Mouse (Mus musculus) frontal cortex, adult 2 months (tissue): ENCODE data around the gene Cpxm1. TPM values are rescaled to one million over a fixed set of nuclear protein-coding genes. Genes with fewer than 3 reads are reported as not detected.

Source experiments
- DNase-seq, 2 experiments: peaks; one replicate each; pipeline ENCODE4 v3.0.0; 2022; ENCODE audit warnings: low spot score in 1 of 2; ENCODE audit errors: extremely low spot score in 1 of 2
- polyA plus RNA-seq: library from polyadenylated mRNA; depleted of rRNA; stranded (reverse); fragments of >200 nt; gene quantifications from 2 replicates; pipeline ENCODE4 v1.2.3, GENCODE M21; 2012; rRNA removed

Gene Cpxm1
- polyA plus RNA-seq, result 14.2 and 16.3 TPM in 2 replicates

GRCm38 (mm10) chr2:130397186-130397985, at the start of gene Cpxm1:
Gene Cpxm1 (minus strand): TSS chr2:130397574.
- no peak for DNase-seq

- DNase-seq, result no peak
Observed at GRCm38 (mm10) chr2:130442162-130442561, 44.8 kb upstream of the Cpxm1 start.

DNA sequence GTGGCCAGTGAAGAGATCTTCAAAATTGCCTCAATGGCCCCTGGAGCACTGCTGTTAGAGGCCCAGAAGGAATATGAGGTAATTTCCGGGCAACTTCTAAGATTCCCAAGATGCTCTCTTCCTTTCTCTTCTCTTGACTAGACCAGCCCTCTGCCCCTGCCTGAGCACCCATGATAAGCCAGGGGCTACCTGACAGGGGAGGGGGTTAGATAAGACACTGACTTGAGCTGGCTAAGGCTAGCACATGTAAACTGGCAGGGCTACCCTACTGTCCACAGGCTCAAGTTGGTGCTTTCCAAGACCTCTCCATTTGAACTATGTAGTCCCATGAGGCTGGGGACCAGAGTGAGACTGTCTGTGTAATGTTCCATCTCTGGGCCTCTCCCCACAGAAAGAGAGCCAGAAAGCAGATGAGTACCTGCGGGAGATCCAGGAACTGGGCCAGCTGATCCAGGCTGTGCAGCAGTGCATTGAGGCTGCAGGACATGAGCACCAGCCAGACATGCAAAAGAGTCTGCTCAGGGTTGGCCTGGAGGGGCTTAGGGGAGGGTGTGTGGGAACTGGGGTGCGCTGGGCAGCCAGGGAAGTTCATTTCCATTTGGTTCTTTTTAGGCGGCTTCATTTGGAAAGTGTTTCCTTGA, 42.6 kb upstream of the Cpxm1 start:
- DNase-seq, result no peak

- DNase-seq, result no peak
Observed at GRCm38 (mm10) chr2:130438861-130439260, 41.5 kb upstream of the Cpxm1 start.

- DNase-seq, result no peak
Observed at GRCm38 (mm10) chr2:130436769-130437168, 39.4 kb upstream of the Cpxm1 start.

DNA sequence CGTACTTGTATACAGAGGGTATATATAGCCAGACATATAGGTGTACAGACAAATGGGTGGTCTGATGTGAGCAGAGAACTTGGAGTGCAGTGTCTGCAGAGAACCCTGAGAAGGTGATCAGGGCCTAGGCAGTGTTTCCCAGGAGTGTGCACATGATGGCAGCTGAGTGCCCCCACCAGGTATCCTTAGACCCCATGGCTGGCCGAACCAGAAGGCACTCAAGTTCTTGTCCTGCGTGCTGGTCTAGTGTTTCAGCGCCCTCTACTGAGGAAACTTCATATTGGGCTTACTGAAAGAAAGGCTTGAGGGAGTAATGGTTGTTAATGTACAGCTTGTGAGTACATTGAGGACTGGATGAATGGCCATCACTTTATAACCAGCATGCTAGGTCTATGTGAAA, 35.8 kb upstream of the Cpxm1 start:
- peak in 1 of 2 experiments; percentile 84 for DNase-seq

- DNase-seq, result no peak
Observed at GRCm38 (mm10) chr2:130432157-130432556, 34.8 kb upstream of the Cpxm1 start.

- no peak for DNase-seq
Observed at GRCm38 (mm10) chr2:130430484-130430883, 33.1 kb upstream of the Cpxm1 start.

DNA sequence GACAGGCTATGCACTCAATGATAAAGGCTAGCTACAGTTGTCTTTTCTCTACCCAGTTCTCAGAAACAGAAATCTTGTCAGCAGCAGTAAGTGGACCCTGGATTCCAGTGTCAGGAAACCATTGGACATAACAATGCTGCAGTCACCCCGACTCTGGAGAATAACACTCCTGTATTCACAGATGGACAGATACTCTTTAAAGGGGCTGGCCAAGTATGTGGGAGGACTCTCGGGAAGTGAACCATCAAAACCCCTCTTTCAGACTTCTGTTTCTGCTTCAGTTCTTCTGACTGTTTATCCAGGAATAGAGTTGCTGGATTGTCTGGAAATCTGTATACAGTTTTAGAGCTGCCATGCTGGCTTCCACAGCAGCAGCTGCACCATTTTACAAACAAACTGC, 32.5 kb upstream of the Cpxm1 start:
- no peak for DNase-seq

GRCm38 (mm10) chr2:130425112-130425511, 27.7 kb upstream of the Cpxm1 start:
- peak in 1 of 2 experiments; percentile 10 for DNase-seq

GRCm38 (mm10) chr2:130424126-130424853, 26.9 kb upstream of the Cpxm1 start, which contains the start of the genes Vps16 and Pced1a:
Gene Vps16 (plus strand): TSS chr2:130424339.
Gene Pced1a (minus strand): TSS chr2:130424701.
- peak; percentile 79 to 93 for DNase-seq

GRCm38 (mm10) chr2:130423397-130424125, 26.2 kb upstream of the Cpxm1 start:
- DNase-seq, result peak; percentile 48 to 82

DNA sequence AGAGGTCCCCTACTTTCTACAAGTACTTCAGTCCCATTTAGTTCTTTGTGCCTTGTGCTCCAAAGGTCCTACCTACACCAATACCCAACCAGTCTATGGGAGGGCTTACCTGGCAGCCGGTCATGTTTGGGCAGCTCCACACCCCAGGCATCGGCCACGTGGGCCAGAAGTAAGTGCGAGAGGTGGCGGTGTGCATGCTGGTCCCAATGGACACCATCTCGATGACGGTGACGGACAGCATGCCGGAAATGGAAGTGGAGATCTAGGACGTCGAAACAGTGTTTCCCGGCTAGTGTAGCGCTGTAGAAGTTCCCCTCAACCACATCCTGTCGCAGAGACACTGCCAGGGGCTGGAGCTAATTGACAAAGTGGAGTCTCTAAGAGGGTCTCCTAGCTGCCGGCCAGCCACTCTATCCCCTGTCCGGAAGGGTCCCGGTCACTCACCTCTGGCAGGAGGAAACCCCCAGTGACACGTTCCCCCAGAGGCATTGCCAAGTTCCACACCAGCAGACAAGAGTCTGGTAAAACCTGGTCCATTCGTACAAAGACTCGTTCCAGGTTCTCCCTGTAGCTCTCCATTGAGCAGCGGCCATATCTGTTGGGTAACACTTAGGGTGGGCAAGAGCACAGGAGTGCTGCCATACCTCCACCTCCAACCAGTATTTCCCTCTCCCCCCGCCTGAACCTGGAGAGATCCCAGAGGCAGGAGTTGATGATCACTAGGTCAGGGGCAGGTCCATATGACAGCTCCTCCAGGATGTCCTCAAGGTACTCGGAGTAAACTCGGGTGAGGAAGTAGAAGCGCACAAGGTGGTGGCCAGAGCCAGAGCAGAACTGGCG, 24.6 kb upstream of the Cpxm1 start:
- no peak for DNase-seq

- DNase-seq, result no peak
Observed at GRCm38 (mm10) chr2:130414094-130414856, 16.9 kb upstream of the Cpxm1 start.

- no peak for DNase-seq
Observed at GRCm38 (mm10) chr2:130412775-130413174, 15.4 kb upstream of the Cpxm1 start.

DNA sequence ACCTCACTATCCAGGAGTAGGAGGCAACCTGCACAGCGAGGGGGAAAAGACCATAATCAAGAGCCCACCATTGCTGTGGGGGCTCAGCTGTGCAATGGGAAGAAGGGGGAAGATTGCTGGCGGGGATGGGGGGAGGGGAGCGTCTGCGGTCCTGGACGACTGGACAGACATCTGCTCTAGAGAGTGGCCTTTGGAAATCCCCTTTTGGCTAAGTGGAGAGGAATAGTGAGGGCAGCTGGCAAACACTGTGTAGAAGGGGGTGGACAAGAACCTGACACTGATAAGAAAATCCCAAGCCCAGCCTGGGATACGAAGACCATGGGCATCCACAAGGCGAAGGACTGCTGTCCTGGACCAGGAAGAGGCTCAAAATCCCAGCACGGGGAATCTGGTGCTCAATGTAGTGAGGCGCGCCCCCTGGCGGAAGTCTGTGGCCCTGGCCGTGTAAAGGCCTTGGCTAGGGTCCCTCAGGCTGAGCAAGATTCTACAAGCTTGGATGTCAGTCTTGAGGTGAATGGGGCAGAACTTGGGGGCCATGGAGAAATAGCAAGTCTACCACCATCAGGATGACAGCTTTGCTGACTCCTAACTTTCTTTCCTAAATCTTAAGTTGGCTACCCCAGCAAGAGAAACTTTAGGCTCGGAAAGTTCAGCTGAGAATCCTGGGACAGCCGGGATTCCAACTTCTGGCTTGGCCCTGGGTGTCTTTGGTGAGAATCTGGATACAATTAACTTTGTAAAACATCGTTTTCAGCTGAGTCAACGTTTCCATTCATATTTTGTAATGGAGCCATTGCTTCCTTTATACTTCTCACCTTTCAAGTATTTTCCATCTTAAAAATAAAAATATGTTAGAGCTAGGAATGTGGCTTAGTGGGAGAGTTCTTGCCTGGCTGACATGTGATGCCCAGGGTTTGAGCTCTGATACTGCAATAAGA, 14.5 kb upstream of the Cpxm1 start:
- peak; percentile 49 to 89 for DNase-seq

DNA sequence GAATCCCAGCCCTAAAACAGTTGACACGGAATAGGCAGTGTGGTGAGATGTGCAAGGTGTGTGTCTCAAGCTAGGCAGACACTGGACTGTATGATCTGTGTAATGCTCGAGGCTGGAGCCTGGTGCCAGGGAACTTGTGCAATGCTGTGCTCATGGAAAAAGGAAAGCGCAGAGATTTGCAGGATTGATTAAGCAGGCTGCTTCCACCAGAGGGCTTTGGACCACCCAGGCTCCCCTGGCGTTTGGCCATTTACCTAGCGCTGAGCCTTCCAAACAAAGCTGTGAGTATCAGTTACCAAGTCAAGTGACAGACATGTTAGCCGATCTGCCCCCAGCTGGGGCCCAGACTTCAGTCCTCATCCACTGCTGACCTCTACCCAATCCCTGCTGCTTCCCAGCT, 10.8 kb upstream of the Cpxm1 start:
- no peak for DNase-seq

DNA sequence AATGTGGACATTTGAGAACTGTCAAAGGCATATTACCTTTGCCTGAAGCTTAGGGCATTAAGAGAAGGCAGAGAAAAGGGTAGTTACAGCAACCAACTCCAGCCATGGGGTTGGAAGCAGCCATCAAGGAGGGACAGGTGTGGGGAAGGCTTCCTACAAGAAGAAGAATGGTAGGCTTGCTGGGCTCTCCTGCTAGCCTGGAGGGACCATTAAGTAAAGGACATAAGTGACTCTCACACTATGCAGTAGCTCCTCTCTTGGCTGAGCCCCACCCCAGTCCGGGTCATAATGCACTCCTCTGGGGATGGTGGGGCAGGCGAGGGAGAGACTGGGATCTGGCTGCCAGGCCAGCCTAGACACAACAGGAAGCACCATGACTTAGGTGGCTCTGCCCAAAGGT, 8.8 kb upstream of the Cpxm1 start, which contains the start of gene Tmem239:
Tmem239 (plus strand) TSS at position 301 of the 400 bp plus-strand sequence.
- DNase-seq, result no peak
